In the genomic region with DNA sequence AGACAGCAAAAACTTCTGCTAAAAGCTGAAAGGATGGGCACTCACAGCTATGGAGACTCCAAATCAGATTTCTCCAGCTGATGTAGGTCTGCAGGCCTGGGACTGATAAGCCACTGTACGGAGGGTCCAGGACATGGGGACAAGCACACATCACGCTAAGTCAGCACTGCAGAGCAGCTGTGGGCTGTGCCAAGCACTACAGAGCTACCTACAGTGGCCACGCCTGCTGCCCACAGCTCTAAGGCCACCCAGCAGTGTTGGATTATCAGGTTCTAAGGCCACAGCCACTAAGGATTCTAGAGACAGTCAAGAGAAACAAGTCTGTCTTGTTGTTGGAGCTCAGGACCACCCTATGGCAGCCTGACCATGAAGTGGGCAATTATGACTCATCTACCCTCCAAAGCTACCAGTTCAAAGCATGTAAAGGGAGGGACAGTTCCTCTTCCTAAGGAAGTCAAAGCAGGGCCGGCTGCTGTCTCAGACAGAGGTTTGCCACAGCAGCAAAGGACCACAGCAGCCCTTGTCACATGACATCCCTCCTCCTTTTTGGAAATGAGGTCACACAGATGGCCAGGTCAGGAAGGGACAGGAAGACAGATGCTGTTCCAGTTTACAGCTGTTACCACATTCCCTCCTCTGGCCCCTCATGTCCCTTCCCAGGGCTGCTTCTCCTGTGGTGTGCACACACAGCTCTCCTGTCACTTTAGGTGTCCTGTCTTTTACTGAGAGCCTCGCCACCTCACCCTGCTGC, we compare ENCODE assay signal across 8 mouse cellular contexts. TPM values are rescaled to one million over a fixed set of nuclear protein-coding genes. Genes with fewer than 3 reads are reported as not detected.
DNase-seq lines count a peak whose midpoint lies in the region; ATAC-seq and TF ChIP-seq lines count a peak whose summit lies in the region.

No protein-coding gene starts in this region.

- ATAC-seq in kidney, embryonic 16.5 days (ENCODE audit: low FRiP score, low TSS enrichment): peak; percentile 49
- ATAC-seq in midbrain, embryonic 15.5 days (replicated peaks): 0 out of 2 replicates have a peak, but pooled peaks have one; percentile 19

- H3K4me3 ChIP-seq in left cerebral cortex, adult 2 months: no peak overlapping the region
- H3K4me3 ChIP-seq in kidney, embryonic 16.5 days (ENCODE audit: low read length): no peak overlapping the region
- no peak overlapping the region for H3K4me3 ChIP-seq in midbrain, embryonic 15.5 days

- WGBS in kidney, embryonic 16.5 days: 76% methylated on average over 5 of the region's 5 CpGs
- 73% methylated on average over 5 of the region's 5 CpGs for WGBS in midbrain, embryonic 15.5 days

- no peaks in the 10 kb centered on the region for H3K27me3 ChIP-seq in kidney, embryonic 16.5 days (ENCODE audit: insufficient read depth, low read length)
- H3K27me3 ChIP-seq in midbrain, embryonic 15.5 days (replicated peaks): no peaks in the 10 kb centered on the region

- no peaks in the 10 kb centered on the region for H3K9me3 ChIP-seq in kidney, embryonic 16.5 days (ENCODE audit: low read length)
- H3K9me3 ChIP-seq in midbrain, embryonic 15.5 days: no peaks in the 10 kb centered on the region

- peak overlapping the region; percentile 16; the same call in 1 of the 2 replicates for H3K9ac ChIP-seq in kidney, embryonic 16.5 days (replicated peaks; ENCODE audit: low read length)
- H3K9ac ChIP-seq in midbrain, embryonic 15.5 days: no peak overlapping the region

- H3K4me1 ChIP-seq in kidney, embryonic 16.5 days (ENCODE audit: insufficient read depth, low read length): peaks cover 17% of the 10 kb centered on the region
- peaks cover 26% of the 10 kb centered on the region for H3K4me1 ChIP-seq in midbrain, embryonic 15.5 days

- H3K4me2 ChIP-seq in kidney, embryonic 16.5 days (replicated peaks; ENCODE audit: low read depth, low read length): no peak overlapping the region
- no peak overlapping the region for H3K4me2 ChIP-seq in midbrain, embryonic 15.5 days

- TF ChIP-seq CTCF in left cerebral cortex, adult 2 months (IDR thresholded peaks at IDR 0.05): no peak

- peak overlapping the region; percentile 80 for H3K27ac ChIP-seq in left cerebral cortex, adult 2 months
- H3K27ac ChIP-seq in kidney, embryonic 16.5 days (ENCODE audit: low read length): no peak overlapping the region
- H3K27ac ChIP-seq in midbrain, embryonic 15.5 days: peak overlapping the region; percentile 53; the same call in 1 of the 2 replicates

- H3K36me3 ChIP-seq in kidney, embryonic 16.5 days (ENCODE audit: insufficient read depth, low read length): peaks cover 9% of the 10 kb centered on the region; the same call in 1 of the 2 replicates
- H3K36me3 ChIP-seq in midbrain, embryonic 15.5 days (replicated peaks): no peaks in the 10 kb centered on the region

- intact Hi-C loops in left cerebral cortex, adult 2 months (cut with DNase I): no loop called here

- DNase-seq in left cerebral cortex, adult 2 months (ENCODE audit: extremely low spot score in 1 of 2, low spot score in 2 of 2): no peak
- no peak for DNase-seq in left cerebral cortex, adult 18-20 months (ENCODE audit: low spot score in 2 of 2)
- peak; percentile 60 for DNase-seq in heart, adult 8-10 months (ENCODE audit: low spot score)
- no peak for DNase-seq in cerebellum, adult 11 months
- no peak for DNase-seq in layer of hippocampus, postnatal 36 days
- DNase-seq in adrenal gland, adult 18-20 months (ENCODE audit: low spot score in 2 of 2): no peak

RNA-seq across cellular contexts. Expression of a gene that starts 56.4 kb away (rescaled TPM):
- total RNA-seq in left cerebral cortex, adult 2 months (2021): 10 to 100 TPM; 14.1 to 17.6 TPM
- total RNA-seq in left cerebral cortex, adult 18-20 months (2021): 10 to 100 TPM; 14.3 to 19.3 TPM
- 10 to 100 TPM in 2 of 4 experiments, 1 to 10 TPM in 2; 9.0 to 11.3 (median 10.4) TPM for total RNA-seq in heart, adult 8-10 months (2022)
- polyA plus RNA-seq in kidney, embryonic 16.5 days (2015; fragmentation: Nextera tagmentation; extraction: Ambion mirVana): 51.6 and 52.4 TPM in 2 replicates
- 35.4 and 37.2 TPM in 2 replicates for polyA plus RNA-seq in midbrain, embryonic 15.5 days (2015; fragmentation: Nextera tagmentation; extraction: Ambion mirVana)
- 10 to 100 TPM; 15.2 to 16.3 TPM for total RNA-seq in layer of hippocampus, postnatal 36 days (2021)
- 10 to 100 TPM; 11.4 to 12.9 TPM for total RNA-seq in adrenal gland, adult 18-20 months (2021)

RNA-seq across cellular contexts. Expression of a gene that starts 56.5 kb away (rescaled TPM):
- 1 to 10 TPM; 4.6 to 6.8 TPM for total RNA-seq in left cerebral cortex, adult 2 months (2021)
- 1 to 10 TPM; 6.5 to 7.8 TPM for total RNA-seq in left cerebral cortex, adult 18-20 months (2021)
- 10 to 100 TPM in 2 of 4 experiments, 1 to 10 TPM in 2; 9.4 to 11.1 (median 10.1) TPM for total RNA-seq in heart, adult 8-10 months (2022)
- 55.2 and 58.1 TPM in 2 replicates for polyA plus RNA-seq in kidney, embryonic 16.5 days (2015; fragmentation: Nextera tagmentation; extraction: Ambion mirVana)
- 22.3 and 23.4 TPM in 2 replicates for polyA plus RNA-seq in midbrain, embryonic 15.5 days (2015; fragmentation: Nextera tagmentation; extraction: Ambion mirVana)
- total RNA-seq in layer of hippocampus, postnatal 36 days (2021): 1 to 10 TPM; 4.0 to 5.6 TPM
- total RNA-seq in adrenal gland, adult 18-20 months (2021): 10 to 100 TPM; 13.5 to 17.6 TPM
